Mouse (Mus musculus) neural tube, embryonic 14.5 days (tissue): Measurements from ENCODE around the gene Zfp661. TPM values are rescaled to one million over a fixed set of nuclear protein-coding genes. Genes with fewer than 3 reads are reported as not detected.

Source experiments
- ATAC-seq: fragments of 200-750 bp; cut with Nextera tagmentation; 2 replicates; pipeline ENCODE4 v1.8.0; 2017; ENCODE audit warnings: low read depth, mild to moderate bottlenecking, moderate TSS enrichment, moderate library complexity
- H3K27ac ChIP-seq: fragments of 300-500 bp; sonication (generic); 2 replicates; pipeline ENCODE4 v1.5.1; 2014; ENCODE audit warnings: low read depth, mild to moderate bottlenecking, control low read depth, low read length, moderate library complexity, mixed read lengths
- H3K27me3 ChIP-seq: fragments of 300-500 bp; sonication (generic); 2 replicates; pipeline ENCODE4 v1.6.1; 2014; ENCODE audit warnings: low read length; ENCODE audit not compliant: control insufficient read depth, insufficient read depth
- H3K36me3 ChIP-seq: fragments of 300-500 bp; sonication (generic); 2 replicates; pipeline ENCODE4 v1.6.1; 2014; ENCODE audit warnings: low read length, mixed read lengths; ENCODE audit not compliant: control insufficient read depth, insufficient read depth
- H3K4me1 ChIP-seq: fragments of 300-500 bp; sonication (generic); 2 replicates; pipeline ENCODE4 v1.6.1; 2014; ENCODE audit warnings: low read length; ENCODE audit not compliant: control insufficient read depth, insufficient read depth
- H3K4me2 ChIP-seq: fragments of 300-500 bp; sonication (generic); 2 replicates; pipeline ENCODE4 v1.6.1; 2014; ENCODE audit warnings: mild to moderate bottlenecking, low read depth, low read length, control low read depth
- H3K4me3 ChIP-seq: fragments of 300-500 bp; sonication (generic); 2 replicates; pipeline ENCODE4 v1.5.1; 2014; ENCODE audit warnings: low read depth, low read length, control low read depth, mixed read lengths
- H3K9ac ChIP-seq: fragments of 300-500 bp; sonication (generic); replicated peaks from 2 replicates; pipeline ENCODE4 v1.6.1; 2014; ENCODE audit warnings: low read depth, mild to moderate bottlenecking, control low read depth, low read length, mixed read lengths
- H3K9me3 ChIP-seq: fragments of 300-500 bp; sonication (generic); 2 replicates; pipeline ENCODE4 v1.6.1; 2016; ENCODE audit warnings: low read length; ENCODE audit not compliant: control insufficient read depth
- WGBS: fragments of 180-500 bp; shearing (Covaris S2); extraction: QIAGEN DNeasy Blood & Tissue Kit; methylation state at CpG from one replicate; pipeline ENCODE4 v1.1.7; 2014; 5-methylcytosine and 5-hydroxymethylcytosine counted together
- polyA plus RNA-seq: library from polyadenylated mRNA; unstranded; fragments of >200 nt; fragmentation: Nextera tagmentation; extraction: Ambion mirVana; gene quantifications from 2 replicates; pipeline ENCODE4 v1.2.1, GENCODE M21; 2014

Gene Zfp661
- polyA plus RNA-seq, 1 experiment from 2014 or later, result 7.7 TPM

GRCm38 (mm10) chr2:127584436-127584858 lies 2.4 kb downstream of the Zfp661 start:
- WGBS, result under 1% methylated on average over 24 of the region's 24 CpGs
- Histone ChIP-seq H3K4me1 (peaks cover 20% of the 10 kb centered on the region), H3K9me3 (no peaks in the 10 kb centered on the region), H3K36me3 (no peaks in the 10 kb centered on the region), H3K4me3 (peak overlapping the region; percentile 59), H3K4me2 (peak overlapping the region; percentile 72), H3K9ac (peak overlapping the region; percentile 69), H3K27ac (no peak overlapping the region; the same call in 1 of the 2 replicates), H3K27me3 (no peaks in the 10 kb centered on the region)
- ATAC-seq, result peak; percentile 91

DNA sequence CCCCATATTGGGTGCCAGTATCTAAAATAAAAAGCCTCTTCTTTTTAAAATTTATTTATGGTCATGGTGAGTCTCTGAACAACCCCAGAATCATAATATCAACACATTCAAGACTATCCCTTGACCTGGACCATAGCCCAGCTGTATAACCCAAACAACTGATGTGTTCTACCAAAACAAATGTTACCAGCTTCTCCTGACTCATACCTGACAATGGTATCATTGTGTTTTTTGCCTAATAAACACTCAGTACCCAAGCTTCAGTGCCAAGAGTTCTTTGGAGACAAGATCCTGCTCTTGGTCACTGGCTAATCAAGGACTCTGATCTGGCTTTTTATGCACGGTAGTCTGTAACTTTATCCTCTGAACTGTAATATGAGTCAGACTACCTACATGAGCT lies 13.6 kb downstream of the Zfp661 start:
- H3K9me3 ChIP-seq, result no peaks in the 10 kb centered on the region
- no peak overlapping the region for H3K4me2 ChIP-seq
- no peak for ATAC-seq
- peaks cover 11% of the 10 kb centered on the region; the same call in 1 of the 2 replicates for H3K36me3 ChIP-seq
- 83% methylated on average over 1 of the region's 1 CpGs for WGBS
- no peak overlapping the region for H3K9ac ChIP-seq
- no peaks in the 10 kb centered on the region for H3K27me3 ChIP-seq
- no peak overlapping the region for H3K4me3 ChIP-seq
- no peak overlapping the region for H3K27ac ChIP-seq
- H3K4me1 ChIP-seq, result no peaks in the 10 kb centered on the region

DNA sequence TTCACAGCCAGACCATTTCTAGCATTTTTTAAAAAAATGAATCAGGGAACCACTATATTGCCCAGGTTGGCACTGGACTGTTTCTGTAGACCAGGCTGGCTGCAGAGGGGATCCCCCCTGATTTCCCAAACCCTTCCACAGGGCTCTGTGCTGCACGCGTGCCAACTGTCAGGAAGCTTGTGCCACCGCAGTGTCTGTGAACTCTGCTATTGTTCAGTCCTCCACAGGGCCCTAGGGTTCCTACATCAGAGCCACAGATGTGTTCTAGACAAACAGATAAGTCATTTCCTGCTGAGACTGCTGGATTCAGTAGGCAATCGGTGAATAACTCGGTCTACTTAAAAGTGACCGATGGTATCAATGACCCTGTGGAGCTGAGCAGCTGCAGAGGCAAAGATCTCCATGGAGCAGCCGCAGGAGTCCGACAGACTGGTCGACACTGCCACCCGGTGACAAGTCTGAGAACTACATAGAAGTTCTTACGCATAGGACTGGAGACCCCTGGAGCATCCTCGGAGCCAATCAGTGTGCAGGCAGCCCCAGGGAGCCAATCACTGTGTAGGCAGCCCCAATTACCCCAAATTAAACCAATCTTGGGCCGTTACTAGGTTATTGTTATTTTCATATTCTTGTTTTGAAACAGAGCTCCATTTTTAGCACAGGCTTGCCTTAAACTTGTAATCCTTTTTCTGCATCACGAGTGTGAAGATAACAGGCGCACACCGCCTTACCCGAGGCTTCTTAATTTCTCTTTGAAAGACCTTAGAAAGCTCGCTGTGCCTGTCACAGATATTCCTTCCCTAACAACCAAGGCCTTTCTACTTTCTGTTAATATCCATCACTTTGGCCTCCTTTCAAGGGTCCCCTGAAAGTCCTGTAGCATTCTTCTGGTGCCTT lies 27.6 kb downstream of the Zfp661 start:
- Histone ChIP-seq H3K4me3 (peak overlapping the region; percentile 17), H3K9ac (0 out of 2 replicates have a peak overlapping the region, but pooled peaks have one; percentile 8), H3K4me2 (peak overlapping the region; percentile 41), H3K36me3 (no peaks in the 10 kb centered on the region), H3K9me3 (no peaks in the 10 kb centered on the region), H3K27me3 (no peaks in the 10 kb centered on the region), H3K4me1 (no peaks in the 10 kb centered on the region), H3K27ac (no peak overlapping the region)
- WGBS, result 9% methylated on average over 18 of the region's 18 CpGs
- ATAC-seq, result peak; percentile 100

- ATAC-seq, result no peak; the same call in 1 of the 2 replicates
- 62% methylated on average over 5 of the region's 5 CpGs for WGBS
- Histone ChIP-seq H3K4me1 (no peaks in the 10 kb centered on the region), H3K27ac (no peak overlapping the region), H3K36me3 (no peaks in the 10 kb centered on the region), H3K4me3 (no peak overlapping the region), H3K4me2 (no peak overlapping the region), H3K9ac (no peak overlapping the region), H3K27me3 (no peaks in the 10 kb centered on the region), H3K9me3 (no peaks in the 10 kb centered on the region)
These were observed 35.8 kb downstream of the Zfp661 start for GRCm38 (mm10) chr2:127551078-127551477.

- no peak overlapping the region for H3K4me2 ChIP-seq
- H3K27ac ChIP-seq, result no peak overlapping the region
- 70% methylated on average over 1 of the region's 1 CpGs for WGBS
- no peak for ATAC-seq
- H3K4me3 ChIP-seq, result no peak overlapping the region
- H3K9me3 ChIP-seq, result no peaks in the 10 kb centered on the region
- H3K27me3 ChIP-seq, result no peaks in the 10 kb centered on the region
- H3K4me1 ChIP-seq, result no peaks in the 10 kb centered on the region
- H3K9ac ChIP-seq, result no peak overlapping the region
- H3K36me3 ChIP-seq, result no peaks in the 10 kb centered on the region
These were observed 36.4 kb downstream of the Zfp661 start for GRCm38 (mm10) chr2:127550446-127550845.

GRCm38 (mm10) chr2:127549711-127550110 lies 37.2 kb downstream of the Zfp661 start:
- no peak for ATAC-seq
- Histone ChIP-seq H3K27ac (no peak overlapping the region), H3K27me3 (no peaks in the 10 kb centered on the region), H3K9me3 (no peaks in the 10 kb centered on the region), H3K4me2 (no peak overlapping the region), H3K4me3 (no peak overlapping the region), H3K4me1 (no peaks in the 10 kb centered on the region), H3K9ac (no peak overlapping the region), H3K36me3 (no peaks in the 10 kb centered on the region)

DNA sequence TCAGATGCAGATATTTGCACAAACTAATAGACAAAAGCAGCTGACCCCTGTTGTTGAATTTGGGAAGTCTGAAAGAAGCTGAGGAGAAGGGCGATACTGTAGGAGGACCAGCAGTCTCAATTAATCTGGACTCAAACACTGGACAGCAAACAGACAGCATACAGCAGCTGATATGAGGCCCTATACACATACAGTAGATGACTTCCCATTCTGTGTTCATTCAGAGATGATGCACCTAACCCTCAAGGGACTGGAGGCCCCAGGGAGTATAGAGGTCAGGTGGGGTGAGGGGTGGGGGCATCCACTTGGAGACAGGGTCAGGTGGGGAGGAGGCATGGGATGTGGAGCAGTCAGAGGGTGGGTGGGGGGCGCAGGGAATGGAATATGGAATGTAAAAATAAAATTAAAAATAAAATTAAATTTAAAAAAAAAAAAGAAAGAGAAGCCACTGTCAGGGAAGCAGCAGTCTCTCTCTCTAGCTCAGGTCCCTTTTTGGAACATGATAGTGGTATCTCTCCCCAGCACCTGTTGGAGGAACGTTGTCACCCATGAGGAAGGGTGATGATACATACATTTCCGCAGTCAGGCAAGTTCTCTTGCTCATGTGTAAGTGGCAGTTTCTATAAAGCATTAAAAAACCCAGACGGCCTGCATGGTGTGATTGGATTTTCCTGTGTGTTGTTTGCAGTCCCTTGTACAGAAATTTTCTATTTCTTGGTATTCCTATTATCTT lies 38.4 kb downstream of the Zfp661 start:
- Histone ChIP-seq H3K9me3 (no peaks in the 10 kb centered on the region), H3K4me3 (no peak overlapping the region), H3K36me3 (no peaks in the 10 kb centered on the region), H3K4me1 (no peaks in the 10 kb centered on the region), H3K4me2 (no peak overlapping the region), H3K9ac (no peak overlapping the region), H3K27ac (no peak overlapping the region), H3K27me3 (no peaks in the 10 kb centered on the region)
- no peak for ATAC-seq
- 85% methylated on average over 5 of the region's 5 CpGs for WGBS

DNA sequence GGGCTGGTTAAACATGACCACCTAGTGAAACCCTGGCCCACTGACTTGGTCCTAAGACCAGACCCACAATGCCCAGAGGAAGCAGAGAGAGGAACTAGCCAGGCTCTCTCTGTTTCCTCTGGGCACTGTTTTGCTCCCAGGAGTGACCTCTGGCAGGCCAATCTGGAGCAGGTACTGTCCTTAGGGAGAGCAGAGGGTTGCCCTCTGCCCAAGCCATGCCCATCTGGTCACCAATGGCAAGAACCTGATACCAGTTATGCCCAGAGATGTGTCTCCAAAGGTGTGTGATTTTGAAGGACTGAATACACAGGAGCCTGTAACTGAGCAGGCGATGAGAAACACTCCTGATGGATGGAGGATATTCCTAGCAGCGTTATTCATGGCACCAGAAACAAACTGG lies 45.2 kb downstream of the Zfp661 start:
- WGBS, result 95% methylated on average over 2 of the region's 2 CpGs
- ATAC-seq, result no peak
- no peak overlapping the region for H3K4me3 ChIP-seq
- H3K9me3 ChIP-seq, result no peaks in the 10 kb centered on the region
- H3K27ac ChIP-seq, result no peak overlapping the region
- no peaks in the 10 kb centered on the region for H3K36me3 ChIP-seq
- peaks cover 38% of the 10 kb centered on the region for H3K27me3 ChIP-seq
- H3K9ac ChIP-seq, result no peak overlapping the region
- H3K4me1 ChIP-seq, result no peaks in the 10 kb centered on the region
- no peak overlapping the region for H3K4me2 ChIP-seq

GRCm38 (mm10) chr2:127541185-127541584 lies 45.7 kb downstream of the Zfp661 start, which contains the start of gene Prom2:
TSS of gene Prom2 (minus strand) at chr2:127541467.
- WGBS, result 3% methylated on average over 29 of the region's 29 CpGs
- ATAC-seq, result no peak
- H3K4me3 ChIP-seq, result no peak within 1 kb of the TSS
- H3K4me1 ChIP-seq, result no peaks in the 10 kb centered on the region
- H3K27ac ChIP-seq, result no peak within 1 kb of the TSS
- H3K9ac ChIP-seq, result no peak within 1 kb of the TSS
- H3K4me2 ChIP-seq, result peak within 1 kb of the TSS; percentile 20; the same call in 1 of the 2 replicates
- no peaks in the 10 kb centered on the region for H3K9me3 ChIP-seq
- no peaks in the 10 kb centered on the region for H3K36me3 ChIP-seq
- peaks cover 38% of the 10 kb centered on the region for H3K27me3 ChIP-seq
